Mouse (Mus musculus): ENCODE data around the gene Slc35f2.

- TF ChIP-seq CTCF (IDR thresholded peaks at IDR 0.05; ENCODE audit: insufficient read depth, low read depth, low read length) (no peak), POLR2A (IDR thresholded peaks at IDR 0.05; ENCODE audit: insufficient read depth, low read depth, low read length) (no peak)
Measured at GRCm38 (mm10) chr9:53813418-53813817, 42.1 kb downstream of the Slc35f2 start.
